Comparison of ENCODE assay signal across 18 mouse cellular contexts in genomic region chr10:107217376-107218235, GRCm38 (mm10). TPM values are rescaled to one million over a fixed set of nuclear protein-coding genes. Genes with fewer than 3 reads are reported as not detected.
"Had no signal": no experiment of that assay in that cellular context is flagged by ENCODE, and none has a peak within 500 bp of the region (broad histone marks: within the 10 kb centered on the region; RNA-seq: fewer than 3 reads in every experiment).

No protein-coding gene starts in this region.

- DNase-seq: cerebellum, adult 9-10 months; cerebellum, adult 9-11 months; cerebellum, postnatal 10 days; cerebellum, postnatal 14 days; cerebellum, postnatal 25 days; cerebellum, postnatal 36 days; embryo, embryonic 11 days; forebrain, postnatal 0 days; gastrocnemius, adult 2 months; gastrocnemius, postnatal 10 days; gastrocnemius, postnatal 14 days; gastrocnemius, postnatal 25 days; gastrocnemius, postnatal 36 days; heart, adult 11 months; heart, adult 18-20 months; heart, adult 2 months had no signal

RNA-seq across cellular contexts. Expression of gene Lin7a, which starts 53.9 kb away (rescaled TPM):
- total RNA-seq: common myeloid progenitor, adult 5-6 weeks; granulocyte monocyte progenitor cell, adult 5-6 weeks had no signal
